Comparison of ENCODE assay signal across 9 mouse cellular contexts in genomic region chr19:47454167-47455000, GRCm38 (mm10). TPM values are rescaled to one million over a fixed set of nuclear protein-coding genes. Genes with fewer than 3 reads are reported as not detected.
DNase-seq lines count a peak whose midpoint lies in the region; ATAC-seq and TF ChIP-seq lines count a peak whose summit lies in the region.
"Had no signal": no experiment of that assay in that cellular context is flagged by ENCODE, and none has a peak within 500 bp of the region (broad histone marks: within the 10 kb centered on the region; RNA-seq: fewer than 3 reads in every experiment).

No protein-coding gene starts in this region.

- H3K27me3 ChIP-seq in hindbrain, embryonic 13.5 days: 0 out of 2 replicates have a peak, but pooled peaks cover 4% of the 10 kb centered on the region
- no peaks in the 10 kb centered on the region for H3K27me3 ChIP-seq in hindbrain, embryonic 11.5 days (ENCODE audit: control insufficient read depth, insufficient read depth, low read length)
- H3K27me3 ChIP-seq in spleen, adult 2 months (ENCODE audit: control insufficient read depth, insufficient read depth, low read length): no peaks in the 10 kb centered on the region
- no peaks in the 10 kb centered on the region for H3K27me3 ChIP-seq in hindbrain, postnatal 0 days (ENCODE audit: insufficient read depth, low read length)
- no peaks in the 10 kb centered on the region for H3K27me3 ChIP-seq in stomach, postnatal 0 days (ENCODE audit: control insufficient read depth, insufficient read depth, low read length)

- no peaks in the 10 kb centered on the region for H3K9me3 ChIP-seq in hindbrain, embryonic 13.5 days
- H3K9me3 ChIP-seq in hindbrain, embryonic 11.5 days (ENCODE audit: control insufficient read depth, low read length): no peaks in the 10 kb centered on the region
- H3K9me3 ChIP-seq in hindbrain, postnatal 0 days (ENCODE audit: low read length): no peaks in the 10 kb centered on the region
- H3K9me3 ChIP-seq in stomach, postnatal 0 days (ENCODE audit: control insufficient read depth, low read length): no peaks in the 10 kb centered on the region
- H3K9me3 ChIP-seq: midbrain, embryonic 12.5 days had no signal

- no peak for TF ChIP-seq EP300 in stomach, postnatal 0 days (optimal IDR thresholded peaks at IDR 0.05)

- H3K9ac ChIP-seq in hindbrain, embryonic 13.5 days: 0 out of 2 replicates have a peak overlapping the region, but pooled peaks have one; percentile 19
- H3K9ac ChIP-seq in hindbrain, embryonic 11.5 days (ENCODE audit: low read depth, low read length): no peak overlapping the region
- H3K9ac ChIP-seq in hindbrain, postnatal 0 days (replicated peaks; ENCODE audit: low read length): no peak overlapping the region
- H3K9ac ChIP-seq in stomach, postnatal 0 days (ENCODE audit: low read length): no peak overlapping the region
- H3K9ac ChIP-seq: midbrain, embryonic 12.5 days had no signal

- H3K4me3 ChIP-seq in hindbrain, embryonic 13.5 days: no peak overlapping the region
- no peak overlapping the region for H3K4me3 ChIP-seq in hindbrain, embryonic 11.5 days (ENCODE audit: low read depth, low read length)
- H3K4me3 ChIP-seq in spleen, adult 2 months (ENCODE audit: extremely low read depth, insufficient read depth, insufficient read length): no peak overlapping the region
- H3K4me3 ChIP-seq in hindbrain, postnatal 0 days (ENCODE audit: low read length): no peak overlapping the region
- H3K4me3 ChIP-seq in stomach, postnatal 0 days (ENCODE audit: low read depth, low read length): no peak overlapping the region
- H3K4me3 ChIP-seq: midbrain, embryonic 12.5 days had no signal

- H3K4me2 ChIP-seq in hindbrain, embryonic 13.5 days: no peak overlapping the region
- no peak overlapping the region for H3K4me2 ChIP-seq in hindbrain, embryonic 11.5 days (replicated peaks; ENCODE audit: low read depth, low read length)
- H3K4me2 ChIP-seq in hindbrain, postnatal 0 days (ENCODE audit: low read depth, low read length): no peak overlapping the region
- no peak overlapping the region for H3K4me2 ChIP-seq in stomach, postnatal 0 days (replicated peaks; ENCODE audit: low read depth)
- H3K4me2 ChIP-seq: midbrain, embryonic 12.5 days had no signal

- WGBS in hindbrain, embryonic 13.5 days: 70% methylated on average over 11 of the region's 11 CpGs
- 77% methylated on average over 11 of the region's 11 CpGs for WGBS in hindbrain, embryonic 11.5 days
- 87% methylated on average over 11 of the region's 11 CpGs for WGBS in spleen, adult 2 months
- 59% methylated on average over 11 of the region's 11 CpGs for WGBS in hindbrain, postnatal 0 days
- WGBS in stomach, postnatal 0 days: 62% methylated on average over 11 of the region's 11 CpGs

- H3K36me3 ChIP-seq in hindbrain, embryonic 13.5 days: no peaks in the 10 kb centered on the region
- H3K36me3 ChIP-seq in hindbrain, embryonic 11.5 days (ENCODE audit: control insufficient read depth, insufficient read depth, low read length): no peaks in the 10 kb centered on the region
- no peaks in the 10 kb centered on the region for H3K36me3 ChIP-seq in spleen, adult 2 months (ENCODE audit: control insufficient read depth, insufficient read depth, low read length)
- no peaks in the 10 kb centered on the region for H3K36me3 ChIP-seq in hindbrain, postnatal 0 days (ENCODE audit: insufficient read depth, low read length)
- H3K36me3 ChIP-seq in stomach, postnatal 0 days (ENCODE audit: control insufficient read depth, insufficient read depth, low read length): no peaks in the 10 kb centered on the region
- H3K36me3 ChIP-seq: midbrain, embryonic 12.5 days had no signal

- H3K27ac ChIP-seq in hindbrain, embryonic 13.5 days: no peak overlapping the region
- no peak overlapping the region for H3K27ac ChIP-seq in hindbrain, embryonic 11.5 days (ENCODE audit: low read depth, low read length)
- peak overlapping the region; percentile 44 for H3K27ac ChIP-seq in spleen, adult 2 months (ENCODE audit: insufficient read depth, low read length)
- H3K27ac ChIP-seq in hindbrain, postnatal 0 days: peak overlapping the region; percentile 27; the same call in 1 of the 2 replicates
- H3K27ac ChIP-seq in stomach, postnatal 0 days (replicated peaks): 0 out of 2 replicates have a peak overlapping the region, but pooled peaks have one; percentile 40
- H3K27ac ChIP-seq: midbrain, embryonic 12.5 days had no signal

- TF ChIP-seq CTCF in spleen, adult 2 months (IDR thresholded peaks at IDR 0.05; ENCODE audit: extremely low read depth, insufficient read depth, insufficient read length, insufficient replicate concordance): no peak
- no peak for TF ChIP-seq CTCF in hindbrain, postnatal 0 days (IDR thresholded peaks at IDR 0.05; ENCODE audit: low read depth)
- no peak for TF ChIP-seq CTCF in stomach, postnatal 0 days (IDR thresholded peaks at IDR 0.05; ENCODE audit: low read depth)

- no peak for DNase-seq in hindbrain, embryonic 11.5 days (ENCODE audit: low spot score)
- DNase-seq in spleen, adult 2 months (ENCODE audit: low read depth in 1 of 2, low spot score in 2 of 2): no peak
- no peak for DNase-seq in spleen, postnatal 14 days (ENCODE audit: low spot score in 2 of 2)
- DNase-seq in hindbrain, postnatal 0 days (ENCODE audit: low spot score): no peak
- no peak for DNase-seq in stomach, postnatal 0 days (ENCODE audit: low spot score)
- DNase-seq in kidney, adult 11 months: no peak
- DNase-seq in cerebellum, adult 9-10 months: no peak

- peaks cover 58% of the 10 kb centered on the region for H3K4me1 ChIP-seq in hindbrain, embryonic 13.5 days (replicated peaks)
- peaks cover 8% of the 10 kb centered on the region for H3K4me1 ChIP-seq in hindbrain, embryonic 11.5 days (replicated peaks; ENCODE audit: control insufficient read depth, insufficient read depth, low read length)
- H3K4me1 ChIP-seq in spleen, adult 2 months (ENCODE audit: control insufficient read depth, insufficient read depth, insufficient read length): peaks cover 57% of the 10 kb centered on the region
- H3K4me1 ChIP-seq in hindbrain, postnatal 0 days (ENCODE audit: insufficient read depth, low read length): peaks cover 17% of the 10 kb centered on the region; the same call in 1 of the 2 replicates
- peaks cover 5% of the 10 kb centered on the region for H3K4me1 ChIP-seq in stomach, postnatal 0 days (replicated peaks; ENCODE audit: control insufficient read depth, insufficient read depth)

- no peak for TF ChIP-seq POLR2A in spleen, adult 2 months (IDR thresholded peaks at IDR 0.05; ENCODE audit: low read depth, low read length)

- no peak for ATAC-seq in hindbrain, embryonic 13.5 days (ENCODE audit: low FRiP score)
- ATAC-seq in hindbrain, embryonic 11.5 days (ENCODE audit: low FRiP score): no peak
- ATAC-seq in hindbrain, postnatal 0 days: no peak
- ATAC-seq in stomach, postnatal 0 days (ENCODE audit: low FRiP score, low TSS enrichment): no peak

RNA-seq across cellular contexts. Expression of gene Sh3pxd2a, which starts 9.8 kb away (rescaled TPM):
- 2.1 and 2.5 TPM in 2 replicates for polyA plus RNA-seq in hindbrain, embryonic 13.5 days (2015; fragmentation: Nextera tagmentation; extraction: Ambion mirVana)
- polyA plus RNA-seq in hindbrain, embryonic 11.5 days (2014; fragmentation: Nextera tagmentation; extraction: Ambion mirVana): 5.5 and 6.9 TPM in 2 replicates
- polyA plus RNA-seq in spleen, adult 2 months (2012; rRNA removed): 12.1 and 13.1 TPM in 2 replicates
- total RNA-seq in hindbrain, postnatal 0 days (2014; rRNA removed): 21.9 and 25.5 TPM in 2 replicates
- polyA plus RNA-seq in hindbrain, postnatal 0 days (2015; fragmentation: Nextera tagmentation; extraction: Ambion mirVana): 1.4 and 1.8 TPM in 2 replicates
- polyA plus RNA-seq in stomach, postnatal 0 days (2015; fragmentation: Nextera tagmentation; extraction: Ambion mirVana): 3.7 and 4.3 TPM in 2 replicates

Comparison
In these comparisons a context has a peak if more than half of its experiments do, and no peak if none do; other contexts are left out.
1. H3K27ac ChIP-seq: peak in spleen, adult 2 months (single experiment), hindbrain, postnatal 0 days (single experiment) and stomach, postnatal 0 days (single experiment); none in hindbrain, embryonic 13.5 days (single experiment) and hindbrain, embryonic 11.5 days (single experiment).